Mouse (Mus musculus): ENCODE measurements around the gene Padi4.

Padi4 gene

DNA sequence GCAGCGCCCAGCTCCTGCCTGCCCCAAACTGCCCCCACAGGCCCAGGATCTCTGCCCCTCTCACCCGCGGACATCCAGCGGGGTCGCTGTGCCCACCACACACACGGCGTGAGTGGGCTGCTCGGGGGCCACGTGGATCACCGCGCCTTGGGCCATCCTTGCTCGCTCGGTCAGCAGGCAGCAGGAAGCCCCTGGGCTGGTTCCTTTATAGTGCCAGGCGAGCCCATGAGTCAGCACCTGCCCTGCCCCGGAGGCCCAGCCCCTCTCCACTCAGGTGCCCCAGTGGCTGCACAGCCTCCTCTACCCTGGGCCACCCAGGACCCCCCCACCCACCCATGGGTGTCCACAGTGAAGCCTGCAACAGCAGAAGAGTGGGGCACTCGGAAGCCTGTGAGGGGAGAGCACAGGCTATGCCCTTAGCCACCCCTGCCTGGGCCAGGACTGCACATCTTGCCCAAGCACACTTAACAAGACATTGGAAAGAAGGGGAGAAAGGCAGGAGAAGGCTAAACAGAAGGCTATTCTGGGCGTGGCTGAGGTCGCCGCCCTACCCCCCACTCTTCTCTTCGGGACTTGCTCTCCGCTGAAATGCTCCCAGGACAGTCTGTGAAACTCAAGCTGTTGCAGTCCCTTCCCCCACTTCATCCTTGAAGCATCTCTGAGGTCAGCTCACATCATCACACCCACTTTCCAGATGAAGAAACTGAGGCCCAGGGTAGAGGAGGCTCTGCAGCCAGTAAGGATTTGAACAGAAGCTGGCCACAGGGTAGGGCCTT, at the start of gene Padi4:
TSS of gene Padi4 (minus strand) at position 212 of the 776 bp plus-strand sequence.
- no peak for DNase-seq

- peak; percentile 49 for DNase-seq
Measured at GRCm38 (mm10) chr4:140821988-140822387, 48.0 kb upstream of the Padi4 start.

- no peak for DNase-seq
Measured at GRCm38 (mm10) chr4:140817413-140817812, 43.4 kb upstream of the Padi4 start.

DNA sequence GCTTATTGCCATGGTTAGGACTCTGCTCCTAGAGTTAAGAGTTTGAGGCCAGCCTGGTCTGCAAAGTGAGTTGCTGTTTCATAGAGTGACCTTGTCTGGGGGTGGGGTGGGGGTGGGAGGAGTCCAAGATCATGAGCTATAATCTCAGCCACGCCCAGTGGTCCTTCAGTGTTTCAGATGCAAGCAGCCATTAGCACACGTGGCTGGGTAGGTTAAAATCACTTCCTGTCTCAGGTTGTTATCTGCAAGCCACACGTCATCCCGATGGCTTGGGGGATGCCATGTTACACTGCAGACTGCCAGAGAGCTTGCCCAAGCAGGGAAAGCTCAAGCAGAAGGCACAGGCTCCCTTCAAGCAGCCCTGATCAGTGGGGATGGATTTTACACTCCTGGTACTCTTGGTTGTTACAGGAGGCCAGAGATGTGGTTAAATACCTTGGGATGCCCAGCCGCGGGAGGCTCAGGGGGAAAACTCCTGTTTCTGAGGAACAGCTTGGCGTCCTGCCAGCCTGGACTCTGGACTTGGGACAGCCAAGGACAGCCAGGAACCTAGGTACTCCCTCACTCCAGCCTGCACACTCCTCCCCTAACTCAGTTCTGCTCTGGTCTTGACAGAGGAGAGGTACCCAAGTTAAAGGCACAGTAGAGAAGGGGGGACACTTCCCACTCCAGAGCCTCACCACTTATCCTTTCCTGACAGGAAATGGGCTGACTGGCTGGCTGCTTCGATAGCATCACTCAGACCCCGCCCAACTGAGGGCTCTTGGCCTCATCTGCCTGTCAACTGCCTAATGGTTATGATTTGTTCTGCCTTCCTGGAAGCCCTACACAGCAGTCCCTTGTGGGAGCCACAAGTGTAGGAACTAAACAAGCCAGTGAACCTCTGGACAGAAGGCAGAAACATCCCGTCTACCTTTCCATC, 42.2 kb upstream of the Padi4 start:
- peak; percentile 88 for DNase-seq

- DNase-seq, result no peak
Measured at GRCm38 (mm10) chr4:140815496-140815895, 41.5 kb upstream of the Padi4 start.

- peak; percentile 72 for DNase-seq
Measured at GRCm38 (mm10) chr4:140814241-140815225, 40.5 kb upstream of the Padi4 start.

DNA sequence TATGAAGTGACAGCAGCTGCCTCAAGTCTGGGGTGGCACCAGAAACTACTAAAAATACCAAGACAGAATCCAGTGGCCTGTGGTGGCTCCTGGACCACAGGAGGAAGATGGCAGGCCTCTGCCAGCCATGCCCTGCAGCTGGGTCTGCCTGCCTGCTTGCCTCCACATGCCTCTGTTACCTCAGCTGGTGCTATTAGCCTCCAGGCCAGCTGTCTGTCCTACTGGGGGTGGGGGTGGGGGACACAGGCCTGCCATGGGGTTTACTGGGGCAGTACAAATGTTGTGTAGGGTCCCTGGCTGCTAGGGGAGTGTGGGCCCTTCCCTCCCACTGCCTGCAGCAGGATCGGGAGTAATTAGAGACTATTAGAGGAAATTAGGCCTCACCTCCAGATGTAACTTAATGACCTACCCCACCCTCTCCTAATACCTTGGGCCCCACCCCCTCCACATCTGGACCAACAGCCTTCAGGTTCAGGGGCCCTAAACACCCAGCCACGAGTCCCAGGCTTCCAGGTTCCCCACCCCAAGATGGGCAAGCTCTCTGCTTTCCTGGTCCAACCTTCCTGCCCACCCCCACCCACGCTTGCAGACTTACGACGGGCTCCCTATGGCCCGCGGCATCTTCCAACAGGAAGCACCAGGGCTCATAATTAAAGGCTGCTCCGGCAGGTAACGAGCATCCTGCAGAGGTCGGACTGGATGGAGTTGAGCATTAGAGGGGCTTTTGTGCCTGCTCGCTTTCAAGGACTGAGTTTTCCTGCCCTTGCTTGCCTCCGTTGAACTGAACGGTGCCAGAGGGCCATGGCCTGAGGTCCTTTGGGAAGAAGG, 39.5 kb upstream of the Padi4 start:
- DNase-seq, result no peak

DNA sequence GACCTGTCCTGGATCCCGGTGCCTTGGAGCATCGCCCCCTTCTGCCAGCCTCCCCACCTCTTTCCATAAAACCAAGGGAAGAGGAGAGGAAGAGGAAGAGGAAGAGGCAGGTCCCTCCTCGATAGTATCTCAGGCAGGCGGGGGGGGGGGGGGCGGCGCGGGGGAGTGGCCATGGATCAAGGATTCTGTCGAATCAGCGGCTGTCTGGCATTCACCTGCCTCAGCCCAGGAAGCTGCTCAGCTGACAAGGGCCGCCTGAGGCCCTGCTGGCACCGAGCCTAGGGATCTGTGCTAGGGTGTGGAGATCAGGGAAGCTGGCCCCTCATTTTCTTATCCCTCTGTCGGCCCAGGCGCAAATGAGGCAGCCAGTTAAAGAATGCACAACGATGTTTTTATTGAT, 38.6 kb upstream of the Padi4 start:
- peak; percentile 68 for DNase-seq

GRCm38 (mm10) chr4:140812191-140812590, 38.2 kb upstream of the Padi4 start:
- DNase-seq, result no peak

- DNase-seq, result no peak
Measured at GRCm38 (mm10) chr4:140810458-140811260, 36.6 kb upstream of the Padi4 start, which contains the start of gene Padi3. Padi3 (minus strand) TSS chr4:140810648.

DNA sequence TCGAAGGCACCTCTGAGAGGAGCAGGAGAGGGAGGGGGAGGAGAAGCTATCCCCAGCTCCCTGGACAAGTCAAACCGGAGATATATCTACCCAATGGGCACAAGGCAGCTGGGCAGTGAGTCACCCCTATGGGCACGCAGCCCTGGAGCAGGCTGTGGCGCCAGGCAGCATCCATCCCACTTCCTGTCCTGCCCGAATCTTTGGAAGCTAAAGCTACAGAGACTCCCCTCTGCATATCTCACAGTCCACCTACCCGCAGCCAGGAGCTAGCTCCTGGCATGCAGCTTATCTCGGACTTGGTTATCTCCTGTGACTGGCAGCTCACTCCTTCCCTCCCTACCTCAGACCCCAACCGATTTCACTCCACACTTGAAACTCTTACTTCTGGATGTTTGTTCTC, 35.1 kb upstream of the Padi4 start:
- no peak for DNase-seq

DNA sequence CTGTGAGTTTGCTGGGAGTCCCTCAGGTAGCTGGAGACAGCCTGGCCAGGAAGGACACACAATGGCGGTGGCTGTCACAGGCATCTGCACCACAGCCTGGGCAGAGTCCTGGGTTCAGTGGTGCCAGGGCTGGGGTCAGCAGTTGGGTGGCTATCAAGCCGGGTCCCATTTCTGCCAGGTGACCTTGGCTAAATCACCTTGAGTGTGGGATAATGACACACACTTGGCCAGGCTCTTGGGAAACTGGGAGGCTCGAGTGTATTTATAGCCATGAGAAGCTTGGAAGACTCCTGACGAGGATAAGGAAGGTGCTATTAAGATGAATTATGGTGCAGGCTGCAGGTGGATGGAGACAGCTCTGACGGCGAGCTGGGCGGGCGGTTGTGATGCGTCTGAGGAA, 30.6 kb upstream of the Padi4 start:
- DNase-seq, result no peak

- no peak for DNase-seq
Measured at GRCm38 (mm10) chr4:140801364-140801763, 27.3 kb upstream of the Padi4 start.

DNA sequence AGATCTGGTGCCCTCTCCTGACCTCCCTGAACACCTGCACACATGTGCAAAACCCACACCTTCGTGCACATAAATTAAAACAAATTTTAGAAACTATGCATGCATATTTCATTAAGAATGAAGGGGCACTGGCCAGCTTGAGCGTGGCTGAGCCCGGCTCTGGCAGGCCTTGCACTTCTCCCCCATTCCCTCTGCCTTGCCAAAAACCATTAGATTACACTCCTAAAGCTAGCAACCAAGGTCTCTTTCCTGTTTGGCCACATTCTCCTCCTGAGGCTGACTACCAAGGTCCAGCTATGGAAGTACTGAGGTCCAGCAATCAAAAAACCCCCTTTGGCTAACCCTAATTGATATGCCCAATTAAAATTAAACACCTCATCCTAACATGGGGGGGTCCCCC, 22.8 kb upstream of the Padi4 start:
- DNase-seq, result no peak

DNA sequence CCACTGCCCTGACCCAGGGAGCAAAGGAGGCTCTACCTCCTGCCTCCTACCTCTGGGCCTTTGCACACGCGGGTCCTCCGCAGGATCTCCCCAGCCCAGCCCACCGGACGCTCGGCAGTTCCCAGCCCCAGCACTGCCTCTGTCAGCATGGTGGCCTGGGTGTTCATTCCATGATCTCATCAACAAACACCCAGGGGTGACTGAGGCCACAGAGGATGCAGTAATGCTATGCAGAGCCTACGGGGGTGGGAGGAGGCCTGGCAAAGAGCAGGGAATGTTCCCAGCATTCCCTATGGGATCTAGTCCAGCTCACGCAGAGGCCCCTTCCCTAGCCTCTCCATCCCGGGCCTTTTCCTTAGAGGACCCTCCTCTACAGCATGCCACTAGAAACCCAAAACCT, 20.6 kb upstream of the Padi4 start:
- DNase-seq, result no peak

- no peak for DNase-seq
Measured at GRCm38 (mm10) chr4:140793795-140794194, 19.8 kb upstream of the Padi4 start.

GRCm38 (mm10) chr4:140792584-140792983, 18.5 kb upstream of the Padi4 start:
- no peak for DNase-seq

- DNase-seq, result no peak
Measured at GRCm38 (mm10) chr4:140791071-140791470, 17.0 kb upstream of the Padi4 start.

GRCm38 (mm10) chr4:140789983-140790382, 15.9 kb upstream of the Padi4 start:
- DNase-seq, result peak; percentile 44

DNA sequence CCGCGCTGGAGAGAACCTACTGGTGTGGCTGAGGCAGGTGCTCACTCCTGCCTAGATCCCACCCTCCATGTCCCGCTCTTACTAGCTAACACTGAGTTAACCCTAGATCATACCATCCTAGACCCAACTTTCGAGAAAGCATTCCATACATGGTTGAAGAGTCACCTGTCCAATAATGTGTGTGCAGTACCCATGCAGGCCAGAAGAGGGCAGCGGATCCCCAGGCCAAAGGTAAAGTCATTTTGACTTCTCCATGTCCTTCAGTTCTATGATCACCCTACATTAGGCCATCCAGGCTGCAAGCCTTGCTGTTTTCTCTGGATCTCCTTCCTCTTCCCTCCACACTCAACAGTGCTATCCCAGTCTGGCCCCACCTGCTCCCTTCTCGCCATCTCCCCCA, 14.9 kb upstream of the Padi4 start:
- DNase-seq, result peak; percentile 82

DNA sequence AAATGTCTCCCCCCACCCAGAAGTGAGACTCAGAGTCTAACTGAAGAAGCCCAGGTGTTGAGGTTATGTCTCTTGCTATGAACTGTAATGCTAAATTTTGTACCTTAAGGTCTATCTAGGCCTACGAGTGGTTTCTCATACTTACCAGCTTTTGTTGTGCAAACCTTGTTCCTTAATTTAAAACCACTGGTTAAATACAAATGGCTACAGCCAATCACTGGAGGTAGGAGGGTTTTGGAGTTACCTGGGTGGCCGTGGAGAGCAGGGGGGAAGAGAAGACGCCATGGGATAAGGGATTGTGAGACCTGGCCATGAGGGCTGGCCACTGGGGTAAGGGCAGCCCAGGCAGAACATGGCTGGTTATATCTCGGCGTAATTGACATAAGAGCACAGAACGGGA, 14.2 kb upstream of the Padi4 start:
- no peak for DNase-seq

Measured in kidney, postnatal 10 days (tissue).